Mouse (Mus musculus) left cerebral cortex, postnatal 14 days (tissue): ENCODE measurements around the gene Mast4. TPM values are rescaled to one million over a fixed set of nuclear protein-coding genes. Genes with fewer than 3 reads are reported as not detected.
A peak's percentile ranks its signal among the peaks of the same experiment; 100 is the strongest.

Experiments
- DNase-seq, 2 experiments: peaks; one replicate each; pipeline ENCODE4 v3.0.0; 2021 to 2022; ENCODE audit warnings: low spot score in 2 of 2, mixed read lengths in 1 of 2
- intact Hi-C: fragments of 180-260 bp; cut with DNase I; formaldehyde crosslinking; loops from one replicate; pipeline ENCODE4 v1.15.1; 2025
- total RNA-seq, 2 experiments: library from RNA; stranded (reverse); gene quantifications; 2 replicates each; pipeline ENCODE4 v1.2.3; 2021

Mast4 gene
- total RNA-seq, 2 experiments from 2014 or later = 35.5 to 41.2 TPM

GRCm38 (mm10) chr13:103207199-103207598, 127.1 kb downstream of the Mast4 start:
- intact Hi-C loops = no loop called here
- no peak for DNase-seq

- DNase-seq = no peak
- intact Hi-C loops = no loop called here
These were observed 127.7 kb downstream of the Mast4 start for GRCm38 (mm10) chr13:103206644-103207043.

GRCm38 (mm10) chr13:103205191-103205590, 129.1 kb downstream of the Mast4 start:
- intact Hi-C loops = no loop called here

GRCm38 (mm10) chr13:103203376-103203895, 130.9 kb downstream of the Mast4 start:
- no peak for DNase-seq
- intact Hi-C loops = no loop called here

More at GRCm38 (mm10) chr13:103205191-103205590, 129.1 kb downstream of the Mast4 start:
- DNase-seq = no peak

GRCm38 (mm10) chr13:103201016-103201760, 133.1 kb downstream of the Mast4 start:
- intact Hi-C loops = no loop called here
- no peak for DNase-seq

- intact Hi-C loops = no loop called here
- DNase-seq = peak; percentile 35 to 42
These were observed 134.3 kb downstream of the Mast4 start for GRCm38 (mm10) chr13:103199823-103200660.

GRCm38 (mm10) chr13:103198210-103198940, 135.9 kb downstream of the Mast4 start:
- intact Hi-C loops = no loop called here
- no peak for DNase-seq

- intact Hi-C loops = no loop called here
- no peak for DNase-seq
These were observed 138.0 kb downstream of the Mast4 start for GRCm38 (mm10) chr13:103196307-103196706.

- intact Hi-C loops = no loop called here
- DNase-seq = no peak
These were observed 138.4 kb downstream of the Mast4 start for GRCm38 (mm10) chr13:103195847-103196246.

- no peak for DNase-seq
- intact Hi-C loops = no loop called here
These were observed 150.7 kb downstream of the Mast4 start for GRCm38 (mm10) chr13:103183566-103183965.

- intact Hi-C loops = no loop called here
These were observed 152.5 kb downstream of the Mast4 start for GRCm38 (mm10) chr13:103181836-103182235.

GRCm38 (mm10) chr13:103176871-103177270, 157.4 kb downstream of the Mast4 start:
- DNase-seq = no peak
- intact Hi-C loops = no loop called here

More at GRCm38 (mm10) chr13:103181836-103182235, 152.5 kb downstream of the Mast4 start:
- no peak for DNase-seq

- DNase-seq = no peak
- intact Hi-C loops = loop anchor here (5.0 kb wide), 1 partner anchor 158 kb away; the partner anchor contains the start of gene Mast4
These were observed 159.9 kb downstream of the Mast4 start for GRCm38 (mm10) chr13:103174431-103174830.

GRCm38 (mm10) chr13:103173545-103174182, 160.6 kb downstream of the Mast4 start:
- DNase-seq = peak; percentile 70 to 88
- intact Hi-C loops = loop anchor here (1.0 to 5.0 kb wide), 2 partner anchors 159 to 471 kb away; partner anchors contain the start of gene Mast4

- DNase-seq = no peak
- intact Hi-C loops = no loop called here
These were observed 182.4 kb downstream of the Mast4 start for GRCm38 (mm10) chr13:103151944-103152343.

- intact Hi-C loops = no loop called here
- no peak for DNase-seq
These were observed 183.1 kb downstream of the Mast4 start for GRCm38 (mm10) chr13:103151171-103151570.

- peak; percentile 54 to 56 for DNase-seq
- intact Hi-C loops = no loop called here
These were observed 183.6 kb downstream of the Mast4 start for GRCm38 (mm10) chr13:103150671-103151070.

GRCm38 (mm10) chr13:103149415-103149814, 184.9 kb downstream of the Mast4 start:
- intact Hi-C loops = no loop called here
- DNase-seq = no peak

- DNase-seq = no peak
- intact Hi-C loops = no loop called here
These were observed 190.0 kb downstream of the Mast4 start for GRCm38 (mm10) chr13:103144343-103144742.
